Mouse (Mus musculus) MEL (cell line): ENCODE measurements around the gene Anxa8.

Experiments used
- CTCF ChIP-seq, 3 experiments: IDR thresholded peaks in 2 of 3; conservative IDR thresholded peaks in 1 of 3; 2 replicates each; pipeline ENCODE4 v1.5.1; 2011 to 2012; ENCODE audit warnings: low read length in 3 of 3, low read depth in 2 of 3, mild to moderate bottlenecking in 2 of 3, improper control_type of control experiment in 1 of 3, inconsistent platforms in 1 of 3, mixed read lengths in 1 of 3, moderate library complexity in 1 of 3; ENCODE audit not compliant: control insufficient read depth in 1 of 3, insufficient read depth in 1 of 3, poor library complexity in 1 of 3, severe bottlenecking in 1 of 3
- POLR2A ChIP-seq, 2 experiments: IDR thresholded peaks; 2 replicates each; pipeline ENCODE4 v1.6.1; 2011 to 2012; ENCODE audit warnings: low read length in 2 of 2, mild to moderate bottlenecking in 2 of 2, control low read depth in 1 of 2, improper control_type of control experiment in 1 of 2, low read depth in 1 of 2, moderate library complexity in 1 of 2; ENCODE audit not compliant: control insufficient read depth in 1 of 2, insufficient read depth in 1 of 2, poor library complexity in 1 of 2

GRCm38 (mm10) chr14:34142316-34142715 lies 56.5 kb downstream of the Anxa8 start:
- TF ChIP-seq CTCF (IDR thresholded peaks at IDR 0.05 in 2 of 3, conservative IDR thresholded peaks at IDR 0.05 in 1 of 3; ENCODE audit: control insufficient read depth in 1 of 3, insufficient read depth in 1 of 3, low read depth in 2 of 3, low read length in 3 of 3, poor library complexity in 1 of 3, severe bottlenecking in 1 of 3): no peak
- no peak for TF ChIP-seq POLR2A (IDR thresholded peaks at IDR 0.05; ENCODE audit: control insufficient read depth in 1 of 2, insufficient read depth in 1 of 2, low read depth in 1 of 2, low read length in 2 of 2, poor library complexity in 1 of 2)
